Mouse (Mus musculus): ENCODE data around the gene Sfxn5. TPM values are rescaled to one million over a fixed set of nuclear protein-coding genes. Genes with fewer than 3 reads are reported as not detected.

The Sfxn5 gene
- polyA plus RNA-seq, 1 experiment from 2014 or later: 5.6 TPM

DNA sequence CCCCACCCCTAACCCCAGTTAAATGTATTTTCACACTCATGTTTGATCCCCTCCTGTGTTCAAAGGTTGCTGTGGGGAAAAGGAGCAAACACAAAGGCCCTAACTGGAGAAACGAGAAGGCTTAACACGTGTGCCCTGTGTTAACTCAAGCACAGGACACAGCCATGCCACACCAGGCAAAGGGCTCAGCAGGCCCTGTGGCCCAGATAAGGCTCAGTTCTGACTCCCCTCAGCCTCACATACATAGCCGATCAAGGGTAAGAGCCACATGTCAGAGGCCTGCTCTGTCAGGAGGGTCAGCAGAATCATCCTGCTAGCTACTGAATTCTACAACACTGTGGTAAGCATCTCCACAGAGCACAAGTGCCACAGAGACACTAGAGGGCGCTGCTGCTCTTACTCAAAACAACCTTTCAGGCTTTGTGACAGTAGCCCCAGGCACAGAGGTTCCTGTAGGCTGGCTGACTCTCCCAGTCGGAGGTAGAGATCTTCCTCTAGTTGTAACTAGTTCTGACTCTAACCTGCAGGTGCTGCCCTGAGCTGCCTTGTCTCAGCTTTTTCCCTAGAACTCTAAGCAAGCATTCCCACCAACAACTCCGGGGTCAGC is 12.9 kb upstream of the Sfxn5 start:
- Histone ChIP-seq H3K4me3 (ENCODE audit: low read depth, low read length) (no peak overlapping the region), H3K4me1 (ENCODE audit: control insufficient read depth, insufficient read depth, low read length) (peaks cover 4% of the 10 kb centered on the region; the same call in 1 of the 2 replicates), H3K27me3 (ENCODE audit: control insufficient read depth, insufficient read depth, low read length) (peaks cover 9% of the 10 kb centered on the region), H3K36me3 (ENCODE audit: control insufficient read depth, insufficient read depth, low read length) (no peaks in the 10 kb centered on the region), H3K27ac (ENCODE audit: low read depth, low read length) (no peak overlapping the region), H3K4me2 (no peak overlapping the region), H3K9me3 (replicated peaks; ENCODE audit: control insufficient read depth, low read length) (no peaks in the 10 kb centered on the region), H3K9ac (ENCODE audit: low read depth, low read length) (no peak overlapping the region)
- WGBS (ENCODE audit: insufficient replicate concordance): 39% methylated on average over 6 of the region's 6 CpGs
- ATAC-seq (replicated peaks; ENCODE audit: insufficient number of reproducible peaks, low FRiP score, low TSS enrichment): 0 out of 2 replicates have a peak, but pooled peaks have one; percentile 13

GRCm38 (mm10) chr6:85344929-85345328 is 11.7 kb upstream of the Sfxn5 start:
- Histone ChIP-seq H3K4me2 (no peak overlapping the region), H3K36me3 (ENCODE audit: control insufficient read depth, insufficient read depth, low read length) (peaks cover 3% of the 10 kb centered on the region; the same call in 1 of the 2 replicates), H3K27me3 (ENCODE audit: control insufficient read depth, insufficient read depth, low read length) (peaks cover 11% of the 10 kb centered on the region), H3K27ac (ENCODE audit: low read depth, low read length) (no peak overlapping the region), H3K4me3 (ENCODE audit: low read depth, low read length) (no peak overlapping the region), H3K4me1 (ENCODE audit: control insufficient read depth, insufficient read depth, low read length) (peaks cover 4% of the 10 kb centered on the region; the same call in 1 of the 2 replicates), H3K9ac (ENCODE audit: low read depth, low read length) (no peak overlapping the region), H3K9me3 (replicated peaks; ENCODE audit: control insufficient read depth, low read length) (no peaks in the 10 kb centered on the region)
- ATAC-seq (replicated peaks; ENCODE audit: insufficient number of reproducible peaks, low FRiP score, low TSS enrichment): no peak

DNA sequence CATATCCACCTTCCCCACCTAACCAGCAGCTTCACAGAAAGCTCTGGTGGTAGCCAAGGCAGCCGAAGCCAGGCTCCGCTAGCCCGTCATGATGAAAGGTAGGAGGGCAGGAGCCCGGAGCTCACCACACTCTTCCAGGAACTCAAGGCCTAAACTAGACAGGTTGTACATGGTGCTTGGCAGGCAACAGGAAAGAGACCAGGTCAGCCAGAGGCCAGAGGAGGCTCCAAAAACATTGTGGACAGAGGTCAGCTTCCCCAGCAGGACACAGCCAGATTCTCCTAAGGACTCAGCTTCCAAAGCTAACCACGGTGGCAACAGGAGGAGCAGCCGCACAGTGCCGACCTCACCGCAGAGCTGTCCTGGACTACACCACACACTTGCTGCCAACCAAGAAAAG is 9.8 kb upstream of the Sfxn5 start:
- no peak overlapping the region for H3K9ac ChIP-seq (ENCODE audit: low read depth, low read length)
- no peak for ATAC-seq (replicated peaks; ENCODE audit: insufficient number of reproducible peaks, low FRiP score, low TSS enrichment)
- 85% methylated on average over 8 of the region's 8 CpGs for WGBS (ENCODE audit: insufficient replicate concordance)
- no peak overlapping the region for H3K4me3 ChIP-seq (ENCODE audit: low read depth, low read length)
- no peak overlapping the region for H3K4me2 ChIP-seq
- no peaks in the 10 kb centered on the region for H3K4me1 ChIP-seq (ENCODE audit: control insufficient read depth, insufficient read depth, low read length)
- no peaks in the 10 kb centered on the region for H3K9me3 ChIP-seq (replicated peaks; ENCODE audit: control insufficient read depth, low read length)
- H3K36me3 ChIP-seq (ENCODE audit: control insufficient read depth, insufficient read depth, low read length): peaks cover 3% of the 10 kb centered on the region; the same call in 1 of the 2 replicates
- peaks cover 15% of the 10 kb centered on the region for H3K27me3 ChIP-seq (ENCODE audit: control insufficient read depth, insufficient read depth, low read length)
- no peak overlapping the region for H3K27ac ChIP-seq (ENCODE audit: low read depth, low read length)

DNA sequence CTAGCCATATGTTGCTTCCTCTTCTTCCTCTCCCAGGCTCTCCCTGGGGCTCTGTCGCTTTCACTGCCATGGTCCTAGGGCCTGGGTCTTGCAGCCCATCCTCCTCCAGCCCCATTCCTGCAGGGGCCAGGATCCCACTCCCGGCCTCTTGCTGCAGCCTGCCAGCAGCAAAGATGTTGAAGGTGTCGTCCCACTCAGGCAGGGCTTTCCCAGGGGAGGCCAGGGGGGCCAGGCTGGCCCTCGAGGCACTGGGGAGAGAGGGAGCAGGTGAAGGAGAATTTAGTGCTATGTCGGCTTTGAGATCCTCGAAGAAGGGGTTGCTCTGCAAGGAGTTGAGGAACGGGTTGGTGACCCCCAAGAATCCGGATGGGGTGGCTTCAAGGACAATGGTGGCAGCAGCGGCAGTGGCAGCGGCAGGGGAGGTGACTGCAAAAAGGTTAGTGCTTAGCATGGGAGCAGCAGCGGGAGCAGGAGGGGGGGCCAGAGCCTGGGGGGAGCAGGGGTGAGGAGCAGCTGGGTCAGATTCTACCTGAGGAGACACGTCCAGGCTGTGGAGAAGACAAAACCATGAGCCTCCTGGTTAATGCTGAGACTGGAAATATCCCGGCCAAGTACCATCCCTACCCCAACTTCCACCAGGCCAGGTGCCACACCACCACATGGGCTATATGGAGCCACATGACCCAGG is 8.7 kb upstream of the Sfxn5 start:
- no peak overlapping the region for H3K27ac ChIP-seq (ENCODE audit: low read depth, low read length)

GRCm38 (mm10) chr6:85340184-85340583 is 7.0 kb upstream of the Sfxn5 start:
- Histone ChIP-seq H3K9ac (ENCODE audit: low read depth, low read length) (no peak overlapping the region), H3K4me3 (ENCODE audit: low read depth, low read length) (no peak overlapping the region), H3K36me3 (ENCODE audit: control insufficient read depth, insufficient read depth, low read length) (peaks cover 6% of the 10 kb centered on the region; the same call in 1 of the 2 replicates), H3K27ac (ENCODE audit: low read depth, low read length) (no peak overlapping the region), H3K27me3 (ENCODE audit: control insufficient read depth, insufficient read depth, low read length) (peaks cover 19% of the 10 kb centered on the region), H3K4me1 (ENCODE audit: control insufficient read depth, insufficient read depth, low read length) (no peaks in the 10 kb centered on the region), H3K4me2 (no peak overlapping the region), H3K9me3 (replicated peaks; ENCODE audit: control insufficient read depth, low read length) (no peaks in the 10 kb centered on the region)
- no peak for ATAC-seq (replicated peaks; ENCODE audit: insufficient number of reproducible peaks, low FRiP score, low TSS enrichment)
- WGBS (ENCODE audit: insufficient replicate concordance): 64% methylated on average over 12 of the region's 12 CpGs

More for the DNA sequence above, 8.7 kb upstream of the Sfxn5 start:
- no peak for ATAC-seq (replicated peaks; ENCODE audit: insufficient number of reproducible peaks, low FRiP score, low TSS enrichment)
- Histone ChIP-seq H3K4me2 (no peak overlapping the region), H3K36me3 (ENCODE audit: control insufficient read depth, insufficient read depth, low read length) (peaks cover 3% of the 10 kb centered on the region; the same call in 1 of the 2 replicates), H3K27me3 (ENCODE audit: control insufficient read depth, insufficient read depth, low read length) (peaks cover 16% of the 10 kb centered on the region), H3K9me3 (replicated peaks; ENCODE audit: control insufficient read depth, low read length) (no peaks in the 10 kb centered on the region), H3K9ac (ENCODE audit: low read depth, low read length) (no peak overlapping the region), H3K4me1 (ENCODE audit: control insufficient read depth, insufficient read depth, low read length) (no peaks in the 10 kb centered on the region), H3K4me3 (ENCODE audit: low read depth, low read length) (no peak overlapping the region)
- WGBS (ENCODE audit: insufficient replicate concordance): 65% methylated on average over 13 of the region's 13 CpGs

DNA sequence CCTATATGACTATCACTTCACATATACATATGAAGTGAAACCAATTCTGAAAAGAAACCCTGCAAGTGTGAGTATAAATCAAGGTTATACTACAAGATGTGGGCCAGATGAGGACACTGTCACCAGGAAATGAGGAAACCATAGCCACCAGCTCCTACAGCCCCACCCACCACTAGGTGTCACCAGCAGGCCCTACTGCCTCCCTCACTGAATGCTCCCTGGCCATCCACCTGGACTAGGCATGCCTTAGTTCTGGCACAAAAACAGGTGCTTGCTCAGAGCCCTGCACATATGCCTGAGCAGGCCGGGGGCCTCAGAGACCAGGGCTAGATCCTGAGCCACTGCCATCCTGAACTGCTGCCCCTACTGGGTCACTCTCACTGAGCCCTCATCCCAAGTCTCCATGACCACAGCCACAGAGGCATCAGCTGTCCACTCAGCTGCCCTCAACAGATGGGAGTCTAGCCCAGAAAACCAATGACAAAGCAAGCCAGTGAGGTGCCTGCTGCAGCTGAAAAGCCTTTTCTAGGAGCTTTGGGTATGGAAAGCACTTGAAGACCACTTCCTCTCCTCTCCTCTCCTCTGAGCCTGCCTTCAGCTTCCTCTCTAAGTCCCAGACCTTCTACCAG is 6.2 kb upstream of the Sfxn5 start:
- Histone ChIP-seq H3K9me3 (replicated peaks; ENCODE audit: control insufficient read depth, low read length) (no peaks in the 10 kb centered on the region), H3K9ac (ENCODE audit: low read depth, low read length) (no peak overlapping the region), H3K27me3 (ENCODE audit: control insufficient read depth, insufficient read depth, low read length) (peaks cover 17% of the 10 kb centered on the region), H3K27ac (ENCODE audit: low read depth, low read length) (no peak overlapping the region), H3K4me1 (ENCODE audit: control insufficient read depth, insufficient read depth, low read length) (no peaks in the 10 kb centered on the region), H3K36me3 (ENCODE audit: control insufficient read depth, insufficient read depth, low read length) (peaks cover 6% of the 10 kb centered on the region; the same call in 1 of the 2 replicates), H3K4me2 (no peak overlapping the region), H3K4me3 (ENCODE audit: low read depth, low read length) (no peak overlapping the region)
- 78% methylated on average over 1 of the region's 1 CpGs for WGBS (ENCODE audit: insufficient replicate concordance)
- ATAC-seq (replicated peaks; ENCODE audit: insufficient number of reproducible peaks, low FRiP score, low TSS enrichment): no peak

DNA sequence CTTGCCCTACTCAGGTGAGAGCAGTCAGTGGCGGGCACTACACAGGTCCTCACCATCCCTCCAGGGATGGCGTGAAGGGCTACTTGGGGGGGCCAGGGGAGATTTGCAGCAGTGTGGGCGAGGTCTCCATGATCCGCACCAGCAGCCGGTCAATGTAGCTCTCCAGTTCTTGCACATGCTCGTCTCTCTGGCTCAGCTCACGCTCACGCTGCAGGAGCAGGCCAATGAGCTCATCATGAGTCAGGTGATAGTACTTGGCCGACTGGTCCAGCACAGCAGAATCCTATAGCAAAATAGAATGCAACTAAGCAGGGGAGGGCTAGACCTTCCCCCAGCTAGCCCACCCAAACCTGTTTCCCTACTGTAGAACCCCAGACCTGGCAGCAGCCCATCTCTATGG is 3.7 kb upstream of the Sfxn5 start:
- Histone ChIP-seq H3K9me3 (replicated peaks; ENCODE audit: control insufficient read depth, low read length) (no peaks in the 10 kb centered on the region), H3K9ac (ENCODE audit: low read depth, low read length) (no peak overlapping the region), H3K4me3 (ENCODE audit: low read depth, low read length) (no peak overlapping the region), H3K27me3 (ENCODE audit: control insufficient read depth, insufficient read depth, low read length) (peaks cover 16% of the 10 kb centered on the region), H3K27ac (ENCODE audit: low read depth, low read length) (no peak overlapping the region), H3K36me3 (ENCODE audit: control insufficient read depth, insufficient read depth, low read length) (peaks cover 6% of the 10 kb centered on the region; the same call in 1 of the 2 replicates), H3K4me1 (ENCODE audit: control insufficient read depth, insufficient read depth, low read length) (no peaks in the 10 kb centered on the region), H3K4me2 (no peak overlapping the region)
- 74% methylated on average over 9 of the region's 9 CpGs for WGBS (ENCODE audit: insufficient replicate concordance)
- no peak for ATAC-seq (replicated peaks; ENCODE audit: insufficient number of reproducible peaks, low FRiP score, low TSS enrichment)

DNA sequence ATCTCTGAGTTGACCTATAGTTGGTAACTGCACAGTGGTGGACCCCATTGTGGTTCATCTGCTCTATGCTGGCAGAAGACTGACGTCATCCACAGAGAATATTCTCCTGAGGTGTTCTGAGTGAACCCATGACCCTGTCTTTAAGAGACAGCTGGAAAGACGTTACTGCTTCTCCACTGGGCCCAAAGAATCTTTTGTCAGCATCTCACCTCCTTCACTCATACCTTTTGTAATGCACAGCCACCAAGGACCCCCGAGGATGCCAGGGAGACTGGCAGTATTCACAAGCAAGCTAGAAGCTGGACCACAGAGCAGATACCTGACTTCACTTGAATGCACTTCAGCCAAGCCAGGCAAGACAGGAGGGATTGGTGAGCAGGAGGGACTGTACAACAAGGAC is 2.1 kb upstream of the Sfxn5 start:
- ATAC-seq (replicated peaks; ENCODE audit: insufficient number of reproducible peaks, low FRiP score, low TSS enrichment): no peak
- WGBS (ENCODE audit: insufficient replicate concordance): 55% methylated on average over 3 of the region's 3 CpGs
- peaks cover 13% of the 10 kb centered on the region for H3K27me3 ChIP-seq (ENCODE audit: control insufficient read depth, insufficient read depth, low read length)
- no peak overlapping the region for H3K27ac ChIP-seq (ENCODE audit: low read depth, low read length)
- H3K9me3 ChIP-seq (replicated peaks; ENCODE audit: control insufficient read depth, low read length): no peaks in the 10 kb centered on the region
- H3K36me3 ChIP-seq (ENCODE audit: control insufficient read depth, insufficient read depth, low read length): peaks cover 4% of the 10 kb centered on the region; the same call in 1 of the 2 replicates
- H3K4me2 ChIP-seq: no peak overlapping the region
- no peak overlapping the region for H3K4me3 ChIP-seq (ENCODE audit: low read depth, low read length)
- H3K9ac ChIP-seq (ENCODE audit: low read depth, low read length): no peak overlapping the region
- no peaks in the 10 kb centered on the region for H3K4me1 ChIP-seq (ENCODE audit: control insufficient read depth, insufficient read depth, low read length)

Measured in heart, embryonic 11.5 days (tissue).